Mouse (Mus musculus): ENCODE results near the gene Slc46a3.
A peak's percentile ranks its signal among the peaks of the same experiment; 100 is the strongest.

Slc46a3 gene

DNA sequence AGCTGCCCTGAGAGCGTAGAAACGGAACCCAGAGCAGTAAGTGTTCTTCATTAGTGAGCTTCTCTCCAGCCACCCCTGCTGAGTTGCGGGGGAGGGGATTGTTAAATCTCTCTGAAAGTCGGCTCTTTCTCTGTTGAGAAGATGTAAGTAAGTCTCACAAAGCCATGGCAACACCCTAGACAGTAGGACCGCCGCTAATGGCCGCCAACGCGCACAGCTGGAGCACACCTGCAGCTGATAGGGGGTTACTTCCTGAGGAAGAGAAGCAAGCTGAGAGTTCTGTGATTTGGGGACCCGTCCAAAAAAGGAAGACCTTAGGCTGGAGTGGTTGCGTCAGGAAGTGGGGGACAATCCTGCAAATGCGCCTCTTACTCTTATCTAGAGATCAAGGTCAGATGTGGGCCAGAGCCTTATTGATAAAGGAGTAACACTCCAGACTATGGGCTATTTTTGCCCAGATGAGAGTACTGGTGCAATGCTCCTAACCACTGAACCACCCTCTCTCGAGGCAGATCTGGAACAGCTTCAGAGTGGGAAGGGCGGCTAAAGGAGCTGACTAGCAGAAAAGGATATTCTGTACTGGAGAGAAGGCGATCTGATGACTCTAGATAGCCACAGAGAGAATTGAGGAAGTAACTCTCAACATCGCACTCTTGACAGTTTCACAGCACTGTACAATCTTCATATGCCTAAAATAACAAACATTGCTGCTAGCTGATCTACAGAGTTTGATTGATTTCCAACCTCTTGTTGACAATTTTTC, 1.0 kb upstream of the Slc46a3 start:
- DNase-seq (ENCODE audit: low read depth, low spot score) = peak; percentile 90

DNA sequence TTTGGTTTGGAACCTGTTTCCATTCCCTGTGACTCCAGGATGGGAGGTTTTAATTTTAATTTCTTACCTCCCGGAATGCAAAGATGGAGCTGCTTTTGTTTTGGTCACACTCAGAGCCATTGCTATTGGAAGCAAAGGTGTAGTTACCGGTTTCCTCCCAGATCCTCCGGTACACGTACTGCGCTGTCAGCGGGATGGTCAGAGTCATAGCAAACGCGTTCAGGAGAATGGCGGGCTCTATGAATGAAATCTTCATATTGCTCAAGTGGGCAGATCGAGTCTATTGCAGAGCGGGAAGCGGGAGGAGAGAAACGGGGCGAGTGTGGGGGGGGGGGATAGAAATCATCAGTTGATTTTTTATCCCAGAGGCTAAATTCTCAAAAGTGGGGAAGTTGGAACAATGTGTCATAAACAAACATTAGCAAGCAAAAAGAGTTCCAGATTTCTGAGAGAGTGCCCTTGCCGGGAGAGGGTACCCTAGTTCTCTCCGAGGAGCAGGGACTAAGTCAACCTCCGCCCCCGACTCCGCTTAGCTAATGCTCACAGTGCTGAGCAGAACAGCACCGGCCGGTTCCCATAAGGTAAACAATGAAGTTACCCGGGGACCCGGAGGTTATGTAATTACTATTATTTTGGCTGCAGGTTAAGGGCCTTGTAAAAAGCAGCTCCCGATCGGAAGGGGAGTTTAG, 705 bp downstream of the Slc46a3 start:
- no peak for DNase-seq (ENCODE audit: low read depth, low spot score)

DNA sequence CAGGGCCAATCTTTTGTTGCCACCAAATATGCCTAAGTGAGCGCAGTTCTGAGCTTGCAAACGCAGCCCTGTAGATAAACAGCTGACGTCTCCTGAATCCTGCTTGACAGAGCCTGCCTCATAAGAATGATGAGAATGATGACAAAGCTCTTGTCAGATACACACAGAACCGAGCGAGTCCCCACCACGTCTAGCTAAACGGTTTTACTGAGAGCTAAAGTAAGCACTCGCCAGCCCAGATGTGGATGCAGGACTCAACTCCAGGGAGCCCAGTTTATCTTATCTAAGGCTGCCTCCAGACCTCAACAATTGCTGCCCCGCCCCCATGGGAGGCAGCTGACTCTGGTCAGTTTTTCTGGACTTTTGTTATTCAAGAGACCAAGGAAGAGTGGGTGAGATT, 1.5 kb downstream of the Slc46a3 start:
- DNase-seq (ENCODE audit: low read depth, low spot score) = peak; percentile 57

DNA sequence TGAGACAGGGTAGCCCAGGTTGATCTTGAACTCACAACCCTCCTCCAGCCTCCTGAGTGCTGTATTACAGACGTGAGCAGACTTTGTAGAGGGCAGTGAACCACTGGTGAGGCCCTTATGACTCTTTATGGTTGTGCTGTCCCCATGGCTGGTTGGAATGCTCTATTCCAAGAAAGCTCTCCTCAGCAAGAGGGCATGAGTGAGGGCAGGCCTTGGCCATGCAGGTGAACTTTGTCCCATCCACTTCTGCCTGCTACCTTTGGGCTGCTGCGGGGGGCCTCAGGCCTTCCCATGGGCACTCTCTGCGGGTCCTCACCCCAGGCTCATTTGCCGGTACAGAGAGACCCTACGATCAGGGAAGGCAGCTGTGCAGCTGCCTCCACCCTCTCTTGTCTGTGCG, 1.9 kb downstream of the Slc46a3 start:
- no peak for DNase-seq (ENCODE audit: low read depth, low spot score)

DNA sequence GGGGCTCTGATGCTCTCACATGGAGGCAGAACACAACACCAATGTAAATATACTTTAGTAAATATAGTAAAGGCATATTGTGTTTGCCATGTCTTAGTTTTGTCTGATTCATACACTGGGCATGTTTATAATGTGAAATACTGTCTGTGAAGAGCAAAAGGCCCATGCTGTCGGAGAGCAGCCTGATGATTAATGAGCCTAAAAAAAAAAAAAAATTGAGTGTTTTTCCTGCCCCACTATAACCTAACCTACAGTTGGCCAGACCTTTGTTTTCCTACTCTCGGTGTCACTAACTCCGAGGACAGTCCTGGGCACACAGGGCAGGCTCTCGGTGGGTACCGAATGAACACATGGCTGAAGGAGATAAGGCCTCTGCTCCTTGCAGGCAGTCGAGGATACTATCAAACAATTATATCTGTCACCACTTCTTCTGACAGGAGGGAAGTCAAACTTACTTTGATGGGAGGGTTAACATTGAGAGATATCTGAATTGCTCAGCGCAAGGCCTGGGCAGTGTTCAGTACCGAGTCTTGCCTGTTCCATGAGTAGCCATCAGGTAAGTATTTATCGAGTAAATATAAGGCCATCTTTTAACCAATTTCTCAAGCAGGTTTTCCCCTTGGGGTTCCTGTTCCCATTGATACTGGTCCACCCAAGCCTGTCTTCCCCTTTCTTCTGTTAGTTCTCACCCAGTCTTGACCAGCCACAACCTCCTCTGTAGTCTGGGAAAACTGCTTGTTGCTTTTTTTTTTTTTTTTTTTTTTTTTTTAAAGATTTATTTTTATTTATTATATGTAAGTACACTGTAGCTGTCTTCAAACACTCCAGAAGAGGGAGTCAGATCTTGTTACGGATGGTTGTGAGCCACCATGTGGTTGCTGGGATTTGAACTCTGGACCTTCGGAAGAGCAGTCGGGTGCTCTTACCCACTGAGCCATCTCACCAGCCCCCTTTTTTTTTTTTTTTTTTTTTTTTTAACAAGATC, 6.0 kb downstream of the Slc46a3 start:
- DNase-seq (ENCODE audit: low read depth, low spot score) = no peak

DNA sequence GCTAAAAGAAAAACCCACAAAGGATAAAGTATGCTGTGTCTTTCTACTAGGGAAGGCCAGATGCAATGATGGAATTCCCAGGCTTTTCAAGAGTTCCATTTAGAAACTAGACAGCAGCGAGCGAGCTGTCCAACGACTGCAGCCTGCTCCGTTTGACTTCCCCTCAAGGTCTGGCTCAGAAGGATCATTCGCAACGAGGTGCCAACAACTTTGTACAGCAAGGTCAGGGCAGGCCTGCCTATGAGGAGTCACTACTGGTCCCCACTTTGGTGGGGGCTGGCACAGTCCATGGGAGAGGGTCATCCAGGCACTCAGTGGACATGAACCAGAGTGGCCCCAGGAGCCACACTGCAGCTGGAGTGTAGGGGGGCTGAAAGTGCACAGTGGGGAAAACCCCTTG, 11.0 kb downstream of the Slc46a3 start:
- no peak for DNase-seq (ENCODE audit: low read depth, low spot score)

DNA sequence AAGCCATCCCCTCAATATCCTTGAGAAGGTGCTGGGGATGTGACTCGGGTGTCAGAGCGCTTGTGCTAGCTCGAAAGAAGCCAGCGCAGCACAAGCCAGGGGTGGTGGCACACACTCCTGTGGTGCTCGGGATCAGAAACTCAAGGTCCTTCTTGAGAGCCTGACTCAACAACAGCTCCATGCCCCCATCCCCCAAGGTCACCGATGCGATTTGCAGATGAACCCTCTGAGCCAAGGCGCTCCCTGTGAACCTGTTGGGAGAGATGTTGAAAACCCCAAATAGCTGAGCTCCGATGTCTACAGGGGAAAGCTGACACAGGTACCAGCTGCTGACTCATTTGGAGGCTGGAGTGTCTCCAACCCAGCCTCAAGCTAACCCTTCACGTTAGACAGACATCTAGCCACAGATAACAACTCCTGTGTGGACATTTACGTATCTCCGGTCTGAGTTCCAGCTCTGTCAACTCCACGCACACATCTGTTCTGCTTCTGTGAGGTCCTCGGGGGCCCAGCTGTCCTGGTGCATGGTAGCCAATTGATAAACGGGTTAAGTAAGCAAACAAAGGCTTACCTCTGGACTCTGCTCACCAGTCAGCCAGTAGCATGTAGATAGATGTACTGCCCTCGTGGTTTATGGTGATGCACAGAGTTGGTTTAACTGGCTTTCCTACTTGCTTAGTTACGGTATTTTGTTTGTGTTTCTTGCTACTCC, 14.5 kb downstream of the Slc46a3 start:
- no peak for DNase-seq (ENCODE audit: low read depth, low spot score)

DNA sequence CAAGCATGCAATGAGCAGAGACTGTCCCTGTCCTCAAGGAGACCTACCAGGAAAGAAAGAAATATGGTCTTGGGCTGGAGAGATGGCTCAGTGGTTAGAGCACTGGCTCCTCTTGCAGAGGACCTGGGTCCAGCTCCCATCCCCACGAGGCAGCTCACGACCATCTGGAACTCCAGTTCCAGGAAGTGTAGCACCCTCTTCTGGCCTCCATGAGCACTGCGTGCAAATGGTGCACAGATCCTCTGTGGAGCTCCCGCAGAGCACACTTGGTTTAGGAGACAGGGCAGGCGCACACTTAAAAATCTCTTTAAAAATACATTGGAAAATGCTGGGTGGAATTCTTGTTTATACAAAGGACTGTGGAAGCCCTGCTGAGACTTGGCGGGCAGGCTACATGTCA, 17.1 kb downstream of the Slc46a3 start:
- DNase-seq (ENCODE audit: low read depth, low spot score) = peak; percentile 82

DNA sequence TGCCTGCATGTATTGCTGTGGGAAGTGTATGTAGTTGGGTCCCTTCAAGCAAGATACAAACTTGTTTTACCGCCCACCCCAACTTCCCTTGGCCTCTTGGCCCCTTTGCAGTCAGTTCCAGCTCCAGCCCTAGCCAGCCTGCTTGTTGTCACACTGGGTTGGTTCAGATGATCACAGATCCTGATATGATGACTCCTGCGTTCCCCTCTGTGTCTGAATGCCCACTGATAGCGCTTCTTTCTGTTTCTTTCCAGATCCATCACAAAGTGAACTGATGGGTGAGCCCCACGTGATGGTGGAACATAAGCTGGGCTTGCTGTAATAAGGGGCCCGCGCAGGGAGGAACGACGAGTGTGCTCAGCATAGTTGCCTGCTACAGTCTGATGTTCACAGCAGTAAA, 19.4 kb downstream of the Slc46a3 start:
- DNase-seq (ENCODE audit: low read depth, low spot score) = no peak

DNA sequence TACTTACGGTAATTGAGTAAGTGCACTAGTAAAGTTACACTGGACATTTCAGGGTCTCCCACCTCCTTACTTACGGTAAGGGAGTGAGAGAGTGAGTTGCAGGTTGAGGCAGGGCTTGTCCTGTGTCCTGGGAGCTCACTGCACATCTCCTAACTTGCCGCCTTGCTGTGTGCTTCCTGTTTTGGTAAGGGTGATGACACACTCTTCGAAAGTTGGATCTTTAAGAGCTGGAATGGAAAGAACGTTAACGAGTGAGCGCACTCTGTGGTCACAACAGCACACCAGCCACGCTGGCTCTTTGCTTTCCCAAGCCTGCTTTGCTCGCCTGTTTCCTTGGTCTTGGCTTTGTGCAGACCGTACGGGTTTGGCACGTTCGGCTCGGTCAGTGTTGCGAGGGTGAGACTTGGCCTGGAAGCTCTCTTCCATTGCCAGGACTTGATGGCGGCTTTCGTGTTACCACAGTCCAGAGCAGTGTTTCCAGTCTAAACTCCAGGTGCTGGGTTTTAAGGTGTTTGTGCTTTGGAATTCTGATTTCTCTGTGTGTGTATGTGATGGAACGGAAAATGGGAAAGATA, 20.0 kb downstream of the Slc46a3 start:
- DNase-seq (ENCODE audit: low read depth, low spot score) = no peak

DNA sequence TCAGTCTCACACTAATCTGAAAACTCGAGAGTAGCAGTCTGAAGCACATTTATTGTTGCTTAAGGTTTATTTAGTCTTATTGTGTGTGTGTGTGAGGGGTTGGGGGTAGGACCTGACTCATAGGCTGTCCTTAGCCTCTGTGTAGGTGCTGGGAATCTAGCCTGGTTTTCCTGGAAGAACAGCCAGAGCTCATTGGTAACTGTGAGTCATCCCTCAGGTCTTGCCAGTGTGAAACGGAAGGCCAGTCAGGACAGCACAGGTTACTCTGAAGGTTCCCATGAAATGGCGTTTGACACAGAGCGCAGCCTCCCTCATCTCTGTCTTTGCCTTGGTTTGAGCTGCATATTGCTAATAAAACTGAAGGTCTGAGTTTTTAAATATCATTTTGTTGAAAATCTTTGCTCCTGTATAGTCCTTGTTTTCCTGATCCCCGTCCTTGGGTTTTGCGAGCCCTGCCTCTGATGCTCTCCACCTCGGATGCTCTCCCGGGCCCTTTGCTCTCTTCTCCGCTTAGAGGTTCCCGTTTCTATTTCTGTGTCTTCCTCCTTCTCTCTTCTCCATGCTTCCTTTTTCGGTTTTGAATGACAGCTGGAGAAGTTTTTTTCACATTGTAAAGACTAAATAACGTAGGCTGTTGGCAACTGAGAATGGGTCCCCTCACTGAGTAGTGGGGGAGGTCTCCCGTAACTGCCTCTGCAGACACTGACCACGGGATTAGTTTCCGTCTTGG, 23.4 kb downstream of the Slc46a3 start:
- DNase-seq (ENCODE audit: low read depth, low spot score) = no peak

DNA sequence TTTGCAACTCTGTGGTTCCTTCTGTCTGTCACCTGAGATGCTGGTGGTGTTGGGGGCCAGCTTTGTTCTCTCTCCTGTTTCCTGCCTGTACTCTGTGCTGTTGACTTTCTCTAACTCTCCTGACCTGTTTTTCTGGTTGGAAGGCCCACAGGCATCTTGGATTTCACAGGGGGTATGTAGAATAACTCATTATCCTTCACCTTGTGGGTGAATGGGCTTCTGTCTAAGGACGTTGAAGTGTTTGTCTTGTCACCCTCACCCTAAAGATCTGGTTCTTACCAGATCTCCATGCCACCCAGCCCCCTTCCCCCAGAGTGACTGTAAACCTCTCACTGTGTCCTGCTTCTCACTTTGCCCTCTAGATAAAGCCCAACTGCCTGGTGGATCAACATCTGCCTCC, 24.3 kb downstream of the Slc46a3 start:
- DNase-seq (ENCODE audit: low read depth, low spot score) = peak; percentile 59

DNA sequence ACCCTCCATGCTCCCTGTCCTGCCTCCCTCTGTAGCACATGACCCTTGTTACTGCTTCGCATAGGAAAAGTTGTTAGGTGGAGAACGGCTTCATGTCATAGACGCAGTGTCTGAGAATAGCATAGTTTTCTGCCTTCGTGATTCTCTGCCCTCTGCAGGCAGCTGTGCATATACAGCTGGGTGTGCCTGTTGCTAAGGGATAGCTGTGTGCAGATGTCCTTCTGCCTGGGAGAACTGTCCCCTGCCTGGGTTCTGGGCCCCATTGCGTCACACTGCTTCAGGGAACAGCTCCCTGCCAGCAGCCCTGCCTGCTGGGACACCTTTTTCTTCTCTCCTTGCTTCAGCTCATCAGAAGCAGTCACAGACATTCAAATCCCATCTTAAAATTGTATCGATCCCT, 25.0 kb downstream of the Slc46a3 start:
- DNase-seq (ENCODE audit: low read depth, low spot score) = peak; percentile 25

DNA sequence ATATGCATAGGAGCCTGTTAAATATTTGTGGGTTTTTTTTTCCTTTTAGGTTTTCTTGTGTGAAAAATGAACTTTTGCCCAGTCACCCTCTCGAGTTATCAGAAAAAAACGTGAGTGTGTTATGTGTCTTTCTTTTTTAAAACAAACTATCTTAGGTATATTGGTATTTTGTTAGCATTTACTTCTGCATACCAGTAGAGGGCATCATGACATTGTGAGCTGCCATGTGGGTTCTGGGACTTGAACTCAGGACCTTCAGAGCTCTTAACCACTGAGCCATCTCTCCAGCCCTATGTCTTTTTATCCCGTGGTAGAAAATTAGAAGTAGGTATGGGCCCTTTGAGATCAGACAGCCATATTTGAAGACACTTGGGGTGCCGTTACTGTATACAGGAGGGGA, 25.9 kb downstream of the Slc46a3 start:
- no peak for DNase-seq (ENCODE audit: low read depth, low spot score)

DNA sequence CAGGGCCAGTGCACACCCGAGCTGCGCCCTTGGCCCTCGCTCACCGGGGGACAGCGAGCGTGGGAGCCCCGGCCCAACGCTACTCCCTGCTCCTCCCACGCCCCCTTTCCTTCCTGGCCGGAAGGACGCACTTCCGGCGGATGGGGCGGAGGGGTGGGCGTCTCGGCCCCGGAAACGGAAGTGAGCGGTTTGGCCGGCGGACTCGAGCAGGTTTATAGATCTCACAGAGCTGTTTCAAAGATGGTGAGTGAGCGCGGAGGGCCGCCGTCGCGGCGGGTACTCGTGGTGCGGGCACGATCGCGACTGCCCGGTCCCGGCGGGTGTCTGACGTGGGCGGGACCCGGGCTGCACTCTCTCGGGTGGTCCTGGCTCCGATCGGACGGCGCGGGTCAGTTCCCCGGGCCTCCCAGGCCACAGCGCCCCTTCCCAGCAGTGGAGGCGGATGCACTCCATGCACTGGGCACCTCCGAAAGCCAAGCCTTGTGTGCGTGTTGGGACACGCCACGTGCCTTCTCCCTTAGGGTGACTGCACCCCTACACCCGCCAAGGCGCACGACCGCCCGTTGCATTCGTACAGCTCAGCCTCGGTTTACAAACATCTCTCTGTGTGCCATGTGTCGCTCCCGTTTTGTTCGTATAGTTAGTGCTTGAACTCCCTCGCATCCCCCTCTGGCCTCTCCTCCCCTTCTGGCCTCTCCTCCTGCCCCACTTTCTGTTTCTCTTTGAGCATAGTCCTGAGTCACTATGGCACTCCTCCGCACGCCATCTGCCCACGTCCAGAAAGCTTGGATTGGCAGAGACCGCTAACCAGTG, 34.0 kb downstream of the Slc46a3 start, which contains the start of gene Pomp:
Pomp (plus strand) TSS at position 13 of the 813 bp plus-strand sequence.
- peak; percentile 95 for DNase-seq (ENCODE audit: low read depth, low spot score)

DNA sequence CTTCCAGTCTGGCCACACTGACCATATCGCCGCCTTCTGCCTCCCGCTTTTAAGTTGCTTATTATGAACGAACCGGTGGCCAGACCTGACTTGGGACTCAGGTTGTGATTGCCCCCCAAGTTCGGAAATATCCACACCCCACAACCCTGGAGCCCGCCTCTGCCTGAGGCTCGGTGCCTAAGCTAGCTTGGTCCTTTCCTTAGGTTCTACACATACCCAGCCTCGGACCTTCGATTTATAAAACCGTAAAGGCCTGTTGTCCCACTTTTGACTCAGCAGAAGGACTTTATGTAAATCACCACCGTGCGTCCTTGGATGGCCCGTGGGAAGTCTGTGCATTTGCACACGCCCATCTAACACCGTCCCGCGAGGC, 34.6 kb downstream of the Slc46a3 start:
- DNase-seq (ENCODE audit: low read depth, low spot score) = no peak

DNA sequence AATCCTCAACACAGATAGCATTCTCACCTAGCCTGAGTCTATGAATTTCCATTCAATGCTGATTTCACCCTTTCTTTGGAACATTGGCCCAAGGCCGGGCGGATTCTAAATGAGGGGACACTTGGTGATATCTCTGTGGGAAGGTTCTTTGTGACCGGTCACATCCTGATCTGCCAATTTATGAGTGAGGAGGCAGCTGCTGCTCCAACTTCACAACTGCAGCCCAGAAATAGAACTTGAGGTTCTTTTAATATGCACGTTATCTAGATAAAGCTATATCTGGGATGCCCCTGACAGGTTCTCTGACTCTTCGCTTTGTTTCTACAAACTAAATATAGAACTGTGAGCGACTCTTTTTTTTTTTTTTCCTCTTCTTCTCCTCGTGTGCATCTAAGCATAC, 44.4 kb downstream of the Slc46a3 start:
- no peak for DNase-seq (ENCODE audit: low read depth, low spot score)

DNA sequence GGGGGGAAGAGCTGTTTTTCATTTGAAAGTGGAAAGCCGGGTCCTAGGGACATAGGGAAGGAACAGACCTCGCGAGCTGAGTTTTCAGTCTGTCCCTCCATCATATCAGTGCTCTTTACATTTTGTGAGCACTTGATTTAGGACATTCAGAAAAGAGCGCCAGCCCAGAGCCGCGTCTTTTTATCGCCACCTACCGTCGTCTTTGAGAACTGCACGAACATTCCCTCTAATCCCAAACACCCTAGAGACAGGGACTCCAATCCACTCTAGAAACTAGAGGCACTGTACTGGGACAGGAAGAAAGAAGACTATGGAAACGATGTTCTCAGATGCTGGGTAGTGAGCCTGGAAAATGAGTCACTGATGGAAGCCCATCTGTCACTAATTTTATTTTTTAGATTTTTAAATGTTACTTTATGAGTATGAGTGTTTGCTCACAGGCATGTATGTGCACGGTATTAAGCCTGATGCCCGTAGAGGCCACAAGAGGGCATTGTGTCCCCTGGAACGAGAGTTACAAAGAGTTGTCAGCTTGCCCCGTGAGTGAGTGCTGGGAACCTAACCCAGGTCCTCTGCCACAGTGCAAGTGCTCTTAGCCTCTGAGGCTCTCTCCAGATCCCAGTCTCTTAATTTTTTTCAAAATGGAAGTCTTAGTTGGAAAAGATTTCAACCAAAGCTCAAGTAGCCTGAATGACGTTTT, 46.3 kb downstream of the Slc46a3 start:
- peak; percentile 84 for DNase-seq (ENCODE audit: low read depth, low spot score)

DNA sequence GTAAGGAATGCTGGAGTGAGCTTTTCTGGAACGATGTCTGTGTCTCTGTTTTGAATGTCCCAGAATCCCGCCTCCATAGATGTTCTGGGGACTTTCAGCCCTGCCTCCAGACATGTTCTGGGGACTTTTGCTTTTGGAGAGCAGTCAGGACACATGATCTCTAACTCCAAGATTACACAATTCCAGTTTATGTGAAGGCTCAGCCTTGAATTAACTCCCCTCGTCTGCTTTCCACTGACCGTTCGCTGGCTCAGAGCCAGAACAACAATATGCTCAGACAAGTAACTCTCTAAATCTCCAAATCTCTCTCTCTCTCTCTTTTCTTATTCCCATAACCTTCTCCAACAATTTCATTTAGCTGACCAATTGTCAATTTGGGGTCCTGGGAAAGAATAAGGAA, 47.3 kb downstream of the Slc46a3 start:
- DNase-seq (ENCODE audit: low read depth, low spot score) = no peak

All from R1 (cell line).